Mouse (Mus musculus): ENCODE data around the gene Cfap58. TPM values are rescaled to one million over a fixed set of nuclear protein-coding genes. Genes with fewer than 3 reads are reported as not detected.

Gene Cfap58
- polyA plus RNA-seq, 1 experiment from 2014 or later = 0.18 TPM

- DNase-seq (ENCODE audit: low spot score) = no peak
Observed at GRCm38 (mm10) chr19:48063289-48063688, 125.8 kb downstream of the Cfap58 start.

GRCm38 (mm10) chr19:48079718-48080117 lies 142.2 kb downstream of the Cfap58 start:
- DNase-seq (ENCODE audit: low spot score) = no peak

DNA sequence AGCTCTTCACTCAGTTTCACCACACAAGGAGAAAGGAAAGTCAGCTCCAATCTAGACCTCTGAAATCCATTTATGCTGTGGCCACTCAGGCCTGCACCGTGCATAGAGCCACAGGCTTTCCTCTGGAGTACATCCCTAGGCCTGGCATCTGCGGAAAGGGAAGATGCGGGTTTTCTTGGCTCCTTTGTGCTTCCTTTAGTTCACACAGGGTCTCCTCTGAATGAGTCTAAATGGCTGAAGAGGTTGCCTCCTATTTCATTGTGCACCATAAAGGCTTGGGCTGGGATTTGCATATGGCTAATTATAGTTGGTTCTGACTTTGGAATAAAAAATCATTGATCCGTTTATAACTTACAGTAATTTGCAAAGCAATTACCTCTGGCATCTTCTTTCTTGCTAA lies 144.0 kb downstream of the Cfap58 start:
- no peak for DNase-seq (ENCODE audit: low spot score)

Small RNA genes within 50 kb of the gene (microRNA-seq; reads per million reads assigned to microRNA genes)
- not detected for gene Gm22240 (ENCODE audit: borderline number of aligned reads)

Other genes starting within 250 kb of the Cfap58 start
- 0.68 and 0.82 TPM in 2 replicates for gene Col17a1, start 245.6 kb upstream of the Cfap58 start, polyA plus RNA-seq (2015; fragmentation: Nextera tagmentation; extraction: Ambion mirVana)
- 165 and 186 TPM in 2 replicates for gene Sfr1, start 206.0 kb upstream of the Cfap58 start, polyA plus RNA-seq (2015; fragmentation: Nextera tagmentation; extraction: Ambion mirVana)
- gene Gsto1, start 82.7 kb upstream of the Cfap58 start, polyA plus RNA-seq (2015; fragmentation: Nextera tagmentation; extraction: Ambion mirVana) = 84.0 and 157 TPM in 2 replicates
- 0.39 and 0.52 TPM in 2 replicates for gene Gsto2, start 72.1 kb upstream of the Cfap58 start, polyA plus RNA-seq (2015; fragmentation: Nextera tagmentation; extraction: Ambion mirVana)
- 0.20 and 0.35 TPM in 2 replicates for gene Cfap43, start 18.4 kb upstream of the Cfap58 start, polyA plus RNA-seq (2015; fragmentation: Nextera tagmentation; extraction: Ambion mirVana)
- 20.9 and 21.1 TPM in 2 replicates for gene Itprip, start 18.4 kb upstream of the Cfap58 start, polyA plus RNA-seq (2015; fragmentation: Nextera tagmentation; extraction: Ambion mirVana)

Measured in thymus, postnatal 0 days (tissue).